Comparison of ENCODE assay signal across 13 mouse cellular contexts in genomic region chr9:41429711-41430390, GRCm38 (mm10).
DNase-seq lines count a peak whose midpoint lies in the region; ATAC-seq and TF ChIP-seq lines count a peak whose summit lies in the region.
"Had no signal": no experiment of that assay in that cellular context is flagged by ENCODE, and none has a peak within 500 bp of the region (broad histone marks: within the 10 kb centered on the region; RNA-seq: fewer than 3 reads in every experiment).

No protein-coding gene starts in this region.

- H3K36me3 ChIP-seq in hindbrain, embryonic 10.5 days: peaks cover 66% of the 10 kb centered on the region
- no peaks in the 10 kb centered on the region for H3K36me3 ChIP-seq in hindbrain, postnatal 0 days (ENCODE audit: insufficient read depth, low read length)
- peaks cover 6% of the 10 kb centered on the region; the same call in 1 of the 2 replicates for H3K36me3 ChIP-seq in forebrain, embryonic 13.5 days (ENCODE audit: poor library complexity, severe bottlenecking)
- peaks cover 7% of the 10 kb centered on the region for H3K36me3 ChIP-seq in hindbrain, embryonic 15.5 days
- no peaks in the 10 kb centered on the region for H3K36me3 ChIP-seq in midbrain, postnatal 0 days (ENCODE audit: insufficient read depth, low read length)
- H3K36me3 ChIP-seq in kidney, embryonic 14.5 days (ENCODE audit: control insufficient read depth, insufficient read depth, low read length): no peaks in the 10 kb centered on the region
- H3K36me3 ChIP-seq: limb, embryonic 15.5 days had no signal

- H3K27me3 ChIP-seq in hindbrain, embryonic 10.5 days (ENCODE audit: insufficient read depth, poor library complexity, severe bottlenecking): no peaks in the 10 kb centered on the region
- H3K27me3 ChIP-seq in hindbrain, postnatal 0 days (ENCODE audit: insufficient read depth, low read length): no peaks in the 10 kb centered on the region
- H3K27me3 ChIP-seq in forebrain, embryonic 13.5 days: no peaks in the 10 kb centered on the region
- no peaks in the 10 kb centered on the region for H3K27me3 ChIP-seq in hindbrain, embryonic 15.5 days
- no peaks in the 10 kb centered on the region for H3K27me3 ChIP-seq in midbrain, postnatal 0 days (ENCODE audit: insufficient read depth, low read length)
- no peaks in the 10 kb centered on the region for H3K27me3 ChIP-seq in kidney, embryonic 14.5 days (ENCODE audit: control insufficient read depth, insufficient read depth, low read length)
- H3K27me3 ChIP-seq: limb, embryonic 15.5 days had no signal

- no peak for ATAC-seq in hindbrain, postnatal 0 days
- peak; percentile 90 for ATAC-seq in forebrain, embryonic 13.5 days
- ATAC-seq in hindbrain, embryonic 15.5 days (ENCODE audit: low FRiP score, low read depth): no peak; the same call in 1 of the 2 replicates
- no peak for ATAC-seq in midbrain, postnatal 0 days (ENCODE audit: low FRiP score)
- ATAC-seq in kidney, embryonic 14.5 days (ENCODE audit: low FRiP score, low TSS enrichment): no peak
- no peak for ATAC-seq in megakaryocyte progenitor cell, adult 5-6 weeks (replicated peaks; ENCODE audit: poor library complexity)

- H3K4me2 ChIP-seq in hindbrain, postnatal 0 days (ENCODE audit: low read depth, low read length): no peak overlapping the region
- H3K4me2 ChIP-seq in forebrain, embryonic 13.5 days: no peak overlapping the region
- no peak overlapping the region for H3K4me2 ChIP-seq in hindbrain, embryonic 15.5 days
- no peak overlapping the region for H3K4me2 ChIP-seq in midbrain, postnatal 0 days (ENCODE audit: low read depth, low read length, poor library complexity, severe bottlenecking)
- H3K4me2 ChIP-seq in kidney, embryonic 14.5 days (replicated peaks; ENCODE audit: low read depth, low read length): no peak overlapping the region
- H3K4me2 ChIP-seq: limb, embryonic 15.5 days had no signal

- no peaks in the 10 kb centered on the region for H3K9me3 ChIP-seq in hindbrain, embryonic 10.5 days
- no peaks in the 10 kb centered on the region for H3K9me3 ChIP-seq in hindbrain, postnatal 0 days (ENCODE audit: low read length)
- no peaks in the 10 kb centered on the region for H3K9me3 ChIP-seq in forebrain, embryonic 13.5 days (replicated peaks)
- H3K9me3 ChIP-seq in hindbrain, embryonic 15.5 days: no peaks in the 10 kb centered on the region
- no peaks in the 10 kb centered on the region for H3K9me3 ChIP-seq in midbrain, postnatal 0 days (ENCODE audit: low read length)
- no peaks in the 10 kb centered on the region for H3K9me3 ChIP-seq in kidney, embryonic 14.5 days (ENCODE audit: control insufficient read depth, low read length)
- H3K9me3 ChIP-seq: limb, embryonic 15.5 days had no signal

- peak overlapping the region; percentile 12; the same call in 1 of the 2 replicates for H3K27ac ChIP-seq in hindbrain, embryonic 10.5 days
- H3K27ac ChIP-seq in hindbrain, postnatal 0 days: no peak overlapping the region; the same call in 1 of the 2 replicates
- H3K27ac ChIP-seq in forebrain, embryonic 13.5 days: peak overlapping the region; percentile 64
- peak overlapping the region; percentile 53 for H3K27ac ChIP-seq in hindbrain, embryonic 15.5 days (replicated peaks)
- peak overlapping the region; percentile 51; the same call in 1 of the 2 replicates for H3K27ac ChIP-seq in midbrain, postnatal 0 days (ENCODE audit: low read depth, low read length)
- H3K27ac ChIP-seq in kidney, embryonic 14.5 days (ENCODE audit: low read depth, low read length): no peak overlapping the region
- H3K27ac ChIP-seq: limb, embryonic 15.5 days; stomach, postnatal 0 days had no signal

- H3K4me1 ChIP-seq in hindbrain, embryonic 10.5 days (replicated peaks): peaks cover 27% of the 10 kb centered on the region
- H3K4me1 ChIP-seq in hindbrain, postnatal 0 days (ENCODE audit: insufficient read depth, low read length): 0 out of 2 replicates have a peak, but pooled peaks cover 4% of the 10 kb centered on the region
- peaks cover 30% of the 10 kb centered on the region for H3K4me1 ChIP-seq in forebrain, embryonic 13.5 days
- peaks cover 24% of the 10 kb centered on the region for H3K4me1 ChIP-seq in hindbrain, embryonic 15.5 days (replicated peaks)
- peaks cover 8% of the 10 kb centered on the region; the same call in 1 of the 2 replicates for H3K4me1 ChIP-seq in midbrain, postnatal 0 days (ENCODE audit: insufficient read depth, low read length)
- no peaks in the 10 kb centered on the region for H3K4me1 ChIP-seq in kidney, embryonic 14.5 days (ENCODE audit: control insufficient read depth, insufficient read depth, low read length)
- H3K4me1 ChIP-seq: limb, embryonic 15.5 days had no signal

- TF ChIP-seq CTCF in hindbrain, postnatal 0 days (IDR thresholded peaks at IDR 0.05; ENCODE audit: low read depth): no peak
- TF ChIP-seq CTCF in midbrain, postnatal 0 days (IDR thresholded peaks at IDR 0.05): no peak

- 58% methylated on average over 10 of the region's 10 CpGs for WGBS in hindbrain, embryonic 10.5 days
- 23% methylated on average over 10 of the region's 10 CpGs for WGBS in hindbrain, postnatal 0 days
- WGBS in forebrain, embryonic 13.5 days: 9% methylated on average over 10 of the region's 10 CpGs
- 23% methylated on average over 10 of the region's 10 CpGs for WGBS in hindbrain, embryonic 15.5 days
- WGBS in midbrain, postnatal 0 days: 19% methylated on average over 10 of the region's 10 CpGs
- WGBS in kidney, embryonic 14.5 days: 82% methylated on average over 10 of the region's 10 CpGs

- H3K4me3 ChIP-seq in hindbrain, embryonic 10.5 days: no peak overlapping the region
- no peak overlapping the region for H3K4me3 ChIP-seq in hindbrain, postnatal 0 days (ENCODE audit: low read length)
- H3K4me3 ChIP-seq in forebrain, embryonic 13.5 days: no peak overlapping the region
- H3K4me3 ChIP-seq in hindbrain, embryonic 15.5 days: no peak overlapping the region
- no peak overlapping the region for H3K4me3 ChIP-seq in midbrain, postnatal 0 days (ENCODE audit: low read depth, low read length)
- H3K4me3 ChIP-seq in kidney, embryonic 14.5 days (ENCODE audit: low read length): no peak overlapping the region
- H3K4me3 ChIP-seq: limb, embryonic 15.5 days had no signal

- no peak overlapping the region for H3K9ac ChIP-seq in hindbrain, postnatal 0 days (replicated peaks; ENCODE audit: low read length)
- no peak overlapping the region for H3K9ac ChIP-seq in forebrain, embryonic 13.5 days
- H3K9ac ChIP-seq in hindbrain, embryonic 15.5 days: no peak overlapping the region
- H3K9ac ChIP-seq in midbrain, postnatal 0 days (replicated peaks; ENCODE audit: low read length, poor library complexity, severe bottlenecking): no peak overlapping the region
- H3K9ac ChIP-seq in kidney, embryonic 14.5 days (ENCODE audit: low read depth, low read length): no peak overlapping the region
- H3K9ac ChIP-seq: limb, embryonic 15.5 days had no signal

- no peak for DNase-seq in hindbrain, embryonic 10.5 days (ENCODE audit: low spot score)
- DNase-seq in hindbrain, postnatal 0 days (ENCODE audit: low spot score): no peak
- no peak for DNase-seq in midbrain, postnatal 0 days (ENCODE audit: low spot score)
- no peak for DNase-seq in heart, adult 9 months (ENCODE audit: low spot score in 2 of 2)
- DNase-seq: cerebellum, postnatal 25 days; kidney, postnatal 10 days; thymus, postnatal 4 days had no signal

Comparison
In these comparisons a context has a peak if more than half of its experiments do, and no peak if none do; other contexts are left out.
1. H3K27ac ChIP-seq: peak in hindbrain, embryonic 10.5 days (single experiment), forebrain, embryonic 13.5 days (single experiment), hindbrain, embryonic 15.5 days (single experiment) and midbrain, postnatal 0 days (single experiment); none in hindbrain, postnatal 0 days (single experiment) and kidney, embryonic 14.5 days (single experiment).